Mouse (Mus musculus) ES-Bruce4 (cell line): ENCODE measurements around the gene Rbm19.

Experiments used
- CTCF ChIP-seq: IDR thresholded peaks from one replicate; pipeline ENCODE4 v1.8.1; 2011; ENCODE audit warnings: low read depth, low read length
- EP300 ChIP-seq: IDR thresholded peaks from 2 replicates; pipeline ENCODE4 v1.6.1; 2011; ENCODE audit warnings: low read depth, low read length; ENCODE audit not compliant: insufficient read depth
- POLR2A ChIP-seq: IDR thresholded peaks from one replicate; pipeline ENCODE4 v1.8.1; 2011; ENCODE audit warnings: low read length; ENCODE audit not compliant: insufficient read depth

GRCm38 (mm10) chr5:120160923-120161658 lies 44.8 kb downstream of the Rbm19 start:
- TF ChIP-seq POLR2A = no peak
- no peak for TF ChIP-seq CTCF
- no peak for TF ChIP-seq EP300
